Mouse (Mus musculus) hindbrain, embryonic 13.5 days (tissue): ENCODE measurements around the gene Kcnc2. TPM values are rescaled to one million over a fixed set of nuclear protein-coding genes. Genes with fewer than 3 reads are reported as not detected.

Experiments used
- ATAC-seq: fragments of 200-750 bp; cut with Nextera tagmentation; 2 replicates; pipeline ENCODE4 v1.8.0; 2017; ENCODE audit warnings: moderate TSS enrichment; ENCODE audit not compliant: low FRiP score
- H3K27ac ChIP-seq: fragments of 300-500 bp; sonication (generic); 2 replicates; pipeline ENCODE4 v1.5.1; 2015; ENCODE audit warnings: inconsistent platforms, mild to moderate bottlenecking, moderate library complexity
- H3K27me3 ChIP-seq: fragments of 300-500 bp; sonication (generic); 2 replicates; pipeline ENCODE4 v1.6.1; 2015; ENCODE audit warnings: mild to moderate bottlenecking, inconsistent platforms
- H3K36me3 ChIP-seq: fragments of 300-500 bp; sonication (generic); 2 replicates; pipeline ENCODE4 v1.6.1; 2015; ENCODE audit warnings: mild to moderate bottlenecking, inconsistent platforms
- H3K4me1 ChIP-seq: fragments of 300-500 bp; sonication (generic); replicated peaks from 2 replicates; pipeline ENCODE4 v1.6.1; 2015; ENCODE audit warnings: inconsistent platforms
- H3K4me2 ChIP-seq: fragments of 300-500 bp; sonication (generic); 2 replicates; pipeline ENCODE4 v1.6.1; 2015; ENCODE audit warnings: inconsistent platforms, mild to moderate bottlenecking, moderate library complexity
- H3K4me3 ChIP-seq: fragments of 300-500 bp; sonication (generic); 2 replicates; pipeline ENCODE4 v1.5.1; 2015; ENCODE audit warnings: mild to moderate bottlenecking, inconsistent platforms
- H3K9ac ChIP-seq: fragments of 300-500 bp; sonication (generic); 2 replicates; pipeline ENCODE4 v1.6.1; 2015; ENCODE audit warnings: mild to moderate bottlenecking, inconsistent platforms
- H3K9me3 ChIP-seq: fragments of 300-500 bp; sonication (generic); 2 replicates; pipeline ENCODE4 v1.6.1; 2016; ENCODE audit warnings: inconsistent platforms
- WGBS: fragments of 180-500 bp; shearing (Covaris S2); methylation state at CpG from one replicate; pipeline ENCODE4 v1.1.7; 2015; 5-methylcytosine and 5-hydroxymethylcytosine counted together
- polyA plus RNA-seq: library from polyadenylated mRNA; unstranded; fragments of >200 nt; fragmentation: Nextera tagmentation; extraction: Ambion mirVana; gene quantifications from 2 replicates; pipeline ENCODE4 v1.2.1, GENCODE M21; 2015

The Kcnc2 gene
- polyA plus RNA-seq, 1 experiment from 2014 or later: 5.6 TPM

- no peak for ATAC-seq
- no peak overlapping the region for H3K4me3 ChIP-seq
These were observed 214.9 kb downstream of the Kcnc2 start for GRCm38 (mm10) chr10:112485819-112486218.

GRCm38 (mm10) chr10:112488751-112489150 is 217.8 kb downstream of the Kcnc2 start:
- no peak overlapping the region for H3K4me2 ChIP-seq
- no peak overlapping the region for H3K4me3 ChIP-seq
- no peaks in the 10 kb centered on the region for H3K4me1 ChIP-seq
- peaks cover 5% of the 10 kb centered on the region; the same call in 1 of the 2 replicates for H3K9me3 ChIP-seq
- no peaks in the 10 kb centered on the region for H3K27me3 ChIP-seq
- ATAC-seq: no peak
- H3K36me3 ChIP-seq: no peaks in the 10 kb centered on the region
- no peak overlapping the region for H3K9ac ChIP-seq
- H3K27ac ChIP-seq: no peak overlapping the region
- 88% methylated on average over 4 of the region's 4 CpGs for WGBS

More at GRCm38 (mm10) chr10:112485819-112486218, 214.9 kb downstream of the Kcnc2 start:
- Histone ChIP-seq H3K4me2 (no peak overlapping the region), H3K27me3 (no peaks in the 10 kb centered on the region), H3K9ac (no peak overlapping the region), H3K9me3 (no peaks in the 10 kb centered on the region), H3K36me3 (no peaks in the 10 kb centered on the region), H3K4me1 (no peaks in the 10 kb centered on the region), H3K27ac (no peak overlapping the region)

Other genes starting within 250 kb of the Kcnc2 start
- gene Glipr1l1, start 210.9 kb upstream of the Kcnc2 start, polyA plus RNA-seq: 0.26 TPM in 1 of 2 replicates, not detected in the other
- gene Glipr1l2, start 187.8 kb upstream of the Kcnc2 start, polyA plus RNA-seq: not detected in 2 replicates
- 0.38 and 0.45 TPM in 2 replicates for gene Glipr1l3, start 110.8 kb upstream of the Kcnc2 start, polyA plus RNA-seq
- gene Caps2, start 107.5 kb upstream of the Kcnc2 start, polyA plus RNA-seq: 0.45 and 0.62 TPM in 2 replicates